Mouse (Mus musculus) MEL (cell line): ENCODE data around the gene Camk1d. TPM values are rescaled to one million over a fixed set of nuclear protein-coding genes. Genes with fewer than 3 reads are reported as not detected.
A peak's percentile ranks its signal among the peaks of the same experiment; 100 is the strongest.

Experiments used
- DNase-seq: peaks from one replicate; pipeline ENCODE4 v3.0.0; 2011; ENCODE audit warnings: low read depth, low spot score
- H3K27ac ChIP-seq: 2 replicates; pipeline ENCODE4 v1.5.1; 2012; ENCODE audit warnings: low read depth, mild to moderate bottlenecking, control low read depth, low read length, moderate library complexity; ENCODE audit not compliant: control insufficient read depth
- H3K27me3 ChIP-seq, 2 experiments: fragments of 150-350 bp in 1 of 2; sonication (generic) in 1 of 2; 2 replicates each; pipeline ENCODE4 v1.6.1; 2012; ENCODE audit warnings: low read length in 2 of 2, mild to moderate bottlenecking in 2 of 2, improper control_type of control experiment in 1 of 2, moderate library complexity in 1 of 2; ENCODE audit not compliant: insufficient read depth in 2 of 2, control insufficient read depth in 1 of 2
- H3K36me3 ChIP-seq, 2 experiments: 2 replicates each; pipeline ENCODE4 v1.6.1; 2012 to 2014; ENCODE audit warnings: low read length in 2 of 2, improper control_type of control experiment in 1 of 2, inconsistent platforms in 1 of 2, mild to moderate bottlenecking in 1 of 2; ENCODE audit not compliant: insufficient read depth in 2 of 2, control insufficient read depth in 1 of 2
- H3K4me1 ChIP-seq, 2 experiments: fragments of 150-350 bp in 1 of 2; sonication (generic) in 1 of 2; 2 replicates each; pipeline ENCODE4 v1.6.1; 2012; ENCODE audit warnings: low read length in 2 of 2, improper control_type of control experiment in 1 of 2, mild to moderate bottlenecking in 1 of 2; ENCODE audit not compliant: insufficient read depth in 2 of 2, control insufficient read depth in 1 of 2
- H3K4me3 ChIP-seq, 2 experiments: fragments of 150-350 bp in 1 of 2; sonication (generic) in 1 of 2; 2 replicates each; pipeline ENCODE4 v1.5.1; 2012; ENCODE audit warnings: low read depth in 2 of 2, low read length in 2 of 2, mild to moderate bottlenecking in 2 of 2, moderate library complexity in 2 of 2, control low read depth in 1 of 2, improper control_type of control experiment in 1 of 2; ENCODE audit not compliant: control insufficient read depth in 1 of 2, insufficient read depth in 1 of 2
- H3K79me2 ChIP-seq: 2 replicates; pipeline ENCODE4 v1.6.1; 2012; ENCODE audit warnings: mild to moderate bottlenecking, low read length, moderate library complexity; ENCODE audit not compliant: control insufficient read depth, poor library complexity, insufficient read depth
- H3K9ac ChIP-seq: 2 replicates; pipeline ENCODE4 v1.6.1; 2012; ENCODE audit warnings: low read depth, mild to moderate bottlenecking, control low read depth, low read length, moderate library complexity; ENCODE audit not compliant: control insufficient read depth, poor library complexity, severe bottlenecking
- H3K9me3 ChIP-seq: fragments of 150-350 bp; sonication (generic); replicated peaks from 2 replicates; pipeline ENCODE4 v1.6.1; 2012; ENCODE audit warnings: mild to moderate bottlenecking, low read length, improper control_type of control experiment, moderate library complexity; ENCODE audit not compliant: insufficient read depth
- CTCF ChIP-seq, 3 experiments: IDR thresholded peaks in 2 of 3; conservative IDR thresholded peaks in 1 of 3; 2 replicates each; pipeline ENCODE4 v1.5.1; 2011 to 2012; ENCODE audit warnings: low read length in 3 of 3, low read depth in 2 of 3, mild to moderate bottlenecking in 2 of 3, improper control_type of control experiment in 1 of 3, inconsistent platforms in 1 of 3, mixed read lengths in 1 of 3, moderate library complexity in 1 of 3; ENCODE audit not compliant: control insufficient read depth in 1 of 3, insufficient read depth in 1 of 3, poor library complexity in 1 of 3, severe bottlenecking in 1 of 3
- ETS1 ChIP-seq: IDR thresholded peaks from 2 replicates; pipeline ENCODE4 v1.6.1; 2012; ENCODE audit warnings: low read depth, mild to moderate bottlenecking, inconsistent platforms, low read length, improper control_type of control experiment, moderate library complexity
- NRF1 ChIP-seq: IDR thresholded peaks from 2 replicates; pipeline ENCODE4 v1.6.1; 2014; ENCODE audit warnings: low read depth, mild to moderate bottlenecking, inconsistent platforms, low read length, improper control_type of control experiment, moderate library complexity; ENCODE audit not compliant: poor library complexity, insufficient read depth, severe bottlenecking
- POLR2AphosphoS2 ChIP-seq: IDR thresholded peaks from 2 replicates; pipeline ENCODE4 v1.6.1; 2011; ENCODE audit warnings: low read length, improper control_type of control experiment
- RAD21 ChIP-seq: IDR thresholded peaks from 2 replicates; pipeline ENCODE4 v1.6.1; 2011; ENCODE audit warnings: mild to moderate bottlenecking, low read depth, low read length, improper control_type of control experiment
- RCOR1 ChIP-seq: IDR thresholded peaks from 2 replicates; pipeline ENCODE4 v1.6.1; 2012; ENCODE audit warnings: low read depth, mild to moderate bottlenecking, inconsistent platforms, low read length, improper control_type of control experiment
- SMC3 ChIP-seq: IDR thresholded peaks from 2 replicates; pipeline ENCODE4 v1.6.1; 2011; ENCODE audit warnings: low read depth, low read length, improper control_type of control experiment
- TBP ChIP-seq: IDR thresholded peaks from 2 replicates; pipeline ENCODE4 v1.8.0; 2011; ENCODE audit warnings: low read depth, low read length, improper control_type of control experiment
- ZC3H11A ChIP-seq: IDR thresholded peaks from 2 replicates; pipeline ENCODE4 v1.6.1; 2012; ENCODE audit warnings: low read depth, mild to moderate bottlenecking, inconsistent platforms, low read length, improper control_type of control experiment
- ZKSCAN1 ChIP-seq: IDR thresholded peaks from 2 replicates; pipeline ENCODE4 v1.6.1; 2012; ENCODE audit warnings: low read depth, mild to moderate bottlenecking, inconsistent platforms, low read length, improper control_type of control experiment, moderate library complexity
- polyA plus RNA-seq, 2 experiments: library from polyadenylated mRNA; stranded (reverse) in 1 of 2; unstranded in 1 of 2; fragments of >175 nt in 1 of 2; fragments of >200 nt in 1 of 2; gene quantifications; 2 replicates each; pipeline versions ENCODE4 v1.2.1 to v1.2.4; 2012; ENCODE audit warnings: low replicate concordance in 2 of 2, low read depth in 1 of 2; ENCODE audit not compliant: insufficient read length in 2 of 2, insufficient read depth in 1 of 2, missing spikeins in 1 of 2
- total RNA-seq: library from RNA; depleted of rRNA; stranded (reverse); fragments of 300-350 nt; gene quantifications from 2 replicates; pipeline ENCODE4 v1.2.3, GENCODE M21; 2012

Gene Camk1d
- total and polyA plus RNA-seq, 3 experiments, result 2.9 to 4.4 TPM; not detected in 1

DNA sequence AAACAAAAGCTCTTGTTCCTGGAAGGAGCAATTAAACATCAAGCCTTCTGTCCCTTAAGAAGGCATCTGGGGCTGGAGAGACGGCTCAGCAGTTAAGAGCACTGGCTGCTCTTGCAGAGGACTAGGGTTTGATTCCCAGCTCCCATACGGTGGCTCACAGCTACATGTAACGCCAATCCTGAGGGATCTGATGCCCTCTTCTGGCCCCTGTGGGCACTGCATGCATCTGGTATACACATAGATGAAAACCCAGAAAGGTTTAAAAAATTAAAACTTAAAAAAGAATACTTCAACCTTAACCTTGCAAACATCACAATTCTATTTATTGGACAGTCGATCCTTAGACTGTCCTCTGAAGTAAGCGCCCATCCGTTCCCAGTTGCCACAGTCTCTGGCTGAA, 3.4 kb upstream of the Camk1d start:
- Histone ChIP-seq H3K27me3 (no peaks in the 10 kb centered on the region), H3K9ac (no peak overlapping the region), H3K36me3 (no peaks in the 10 kb centered on the region), H3K4me1 (0 out of 4 replicates have a peak, but pooled peaks cover 0 to 2% of the 10 kb centered on the region in 2 experiments), H3K9me3 (no peaks in the 10 kb centered on the region), H3K79me2 (no peaks in the 10 kb centered on the region; the same call in 1 of the 2 replicates), H3K4me3 (no peak overlapping the region), H3K27ac (no peak overlapping the region)
- TF ChIP-seq CTCF (IDR thresholded peaks at IDR 0.05 in 2 of 3, conservative IDR thresholded peaks at IDR 0.05 in 1 of 3; ENCODE audit: control insufficient read depth in 1 of 3, insufficient read depth in 1 of 3, low read depth in 2 of 3, low read length in 3 of 3, poor library complexity in 1 of 3, severe bottlenecking in 1 of 3), result peak; percentile 38 to 41 (median 40)
- peak; percentile 32 for TF ChIP-seq RAD21
- TF ChIP-seq NRF1, result no peak
- TF ChIP-seq SMC3, result peak; percentile 30
- peak; percentile 29; the same call in 1 of the 2 replicates for TF ChIP-seq ZC3H11A
- peak; percentile 36 for DNase-seq

DNA sequence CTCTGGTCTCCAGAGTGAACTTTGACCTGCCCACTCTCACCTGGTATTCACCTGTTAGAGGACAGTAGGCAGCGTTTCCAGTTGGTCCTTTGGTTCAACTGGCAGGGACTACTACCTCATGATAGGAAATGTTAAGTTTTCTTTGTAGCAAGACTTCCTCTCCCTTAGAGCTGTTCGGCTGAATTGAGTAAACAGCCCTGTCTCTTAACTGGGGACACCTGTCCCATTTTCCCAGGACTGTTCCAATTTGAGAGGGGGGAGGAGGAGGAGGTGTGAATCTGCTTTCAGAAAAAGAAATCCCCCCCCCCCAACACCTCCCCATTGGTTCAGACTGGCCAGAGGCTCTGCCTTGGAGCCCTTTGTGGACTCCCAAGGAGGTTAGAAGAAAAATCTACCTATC, 1.2 kb upstream of the Camk1d start:
- peaks cover 4% of the 10 kb centered on the region for H3K79me2 ChIP-seq
- no peaks in the 10 kb centered on the region for H3K27me3 ChIP-seq
- TF ChIP-seq RAD21 (no peak), POLR2AphosphoS2 (no peak), TBP (no peak), RCOR1 (no peak), ETS1 (no peak)
- no peaks in the 10 kb centered on the region for H3K36me3 ChIP-seq
- H3K9ac ChIP-seq, result no peak overlapping the region
- no peaks in the 10 kb centered on the region for H3K9me3 ChIP-seq
- DNase-seq, result no peak
- no peak overlapping the region for H3K4me3 ChIP-seq
- no peak overlapping the region for H3K27ac ChIP-seq
- H3K4me1 ChIP-seq, result peaks cover 0 to 7% of the 10 kb centered on the region in 2 experiments; a peak in 1 of 4 replicates

DNA sequence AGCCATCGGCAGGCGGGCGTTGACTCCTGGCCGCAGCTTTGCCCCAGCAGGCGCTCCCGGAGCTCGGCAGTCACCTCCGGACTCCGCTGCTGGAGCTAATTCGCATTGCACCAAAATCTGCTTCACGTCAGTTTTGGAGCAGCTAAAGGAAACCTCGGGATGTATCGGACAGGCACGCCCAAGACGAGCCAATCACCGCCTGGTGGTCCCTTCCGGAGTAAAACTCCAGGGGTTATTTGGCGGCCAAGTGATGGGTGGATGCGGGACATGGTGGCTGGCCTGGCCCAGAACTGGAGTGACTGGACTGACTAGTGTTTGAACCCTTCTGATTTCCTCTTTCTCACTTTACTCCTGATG, 717 bp upstream of the Camk1d start:
- no peaks in the 10 kb centered on the region for H3K27me3 ChIP-seq
- H3K79me2 ChIP-seq, result peaks cover 6% of the 10 kb centered on the region
- TF ChIP-seq RCOR1 (no peak), ZKSCAN1 (no peak), SMC3 (no peak), ZC3H11A (no peak)
- H3K9me3 ChIP-seq, result no peaks in the 10 kb centered on the region
- no peak for DNase-seq
- H3K4me3 ChIP-seq, result peak overlapping the region; percentile 76 to 98
- no peak overlapping the region for H3K27ac ChIP-seq
- H3K4me1 ChIP-seq, result peaks cover 0 to 10% of the 10 kb centered on the region in 2 experiments; a peak in 1 of 4 replicates
- peaks cover 0 to 2% of the 10 kb centered on the region in 2 experiments; a peak in 2 of 4 replicates for H3K36me3 ChIP-seq
- peak overlapping the region; percentile 85 for H3K9ac ChIP-seq
